Mouse (Mus musculus) cerebellum, adult 8-10 months (tissue): ENCODE data around the gene Trank1.

ENCODE experiments used
- DNase-seq: peaks from one replicate; pipeline ENCODE4 v3.0.0; 2022

Gene Trank1

GRCm38 (mm10) chr9:111428698-111429362 is 117.3 kb downstream of the Trank1 start:
- DNase-seq: no peak

- no peak for DNase-seq
Measured at GRCm38 (mm10) chr9:111429363-111429750, 117.8 kb downstream of the Trank1 start.

- no peak for DNase-seq
Measured at GRCm38 (mm10) chr9:111435429-111435828, 123.9 kb downstream of the Trank1 start.

GRCm38 (mm10) chr9:111438904-111439835 is 127.6 kb downstream of the Trank1 start, which contains the start of gene Dclk3:
Gene Dclk3 (plus strand): TSS chr9:111439081.
- no peak for DNase-seq

- no peak for DNase-seq
Measured at GRCm38 (mm10) chr9:111439836-111440201, 128.3 kb downstream of the Trank1 start.

GRCm38 (mm10) chr9:111440446-111440845 is 128.9 kb downstream of the Trank1 start:
- no peak for DNase-seq

GRCm38 (mm10) chr9:111441151-111441550 is 129.6 kb downstream of the Trank1 start:
- no peak for DNase-seq
